Mouse (Mus musculus) hindlimb bud, embryonic 11.5 days (tissue): ENCODE measurements around the gene Ecel1.

Experiments
- DNase-seq: peaks from one replicate; pipeline ENCODE4 v3.0.0-alpha.2; 2012; ENCODE audit warnings: low read depth, low spot score; ENCODE audit errors: extremely low spot score

The Ecel1 gene

GRCm38 (mm10) chr1:87171312-87171711 lies 15.0 kb upstream of the Ecel1 start:
- no peak for DNase-seq

GRCm38 (mm10) chr1:87170458-87170857 lies 14.1 kb upstream of the Ecel1 start:
- no peak for DNase-seq

DNA sequence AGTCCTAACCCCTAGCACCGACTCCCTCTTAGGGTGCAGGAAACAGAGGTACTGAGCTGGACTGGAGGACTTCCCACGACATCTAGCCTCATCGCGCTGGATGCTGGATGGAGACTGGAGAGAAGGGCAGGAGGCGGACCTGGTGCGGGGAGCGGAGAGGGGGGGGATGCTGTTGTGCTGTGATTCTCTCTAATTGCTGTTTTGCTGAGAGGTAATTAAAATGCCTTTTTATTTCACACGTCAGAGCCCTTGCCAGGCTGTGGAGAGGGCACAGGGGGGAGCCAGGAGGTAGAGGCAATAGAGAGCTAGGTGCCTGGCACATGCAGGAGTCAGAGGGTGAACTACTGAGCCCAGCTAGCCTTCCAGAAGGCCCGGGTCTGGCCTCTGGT lies 8.5 kb upstream of the Ecel1 start:
- DNase-seq, result no peak

GRCm38 (mm10) chr1:87164164-87164795 lies 8.0 kb upstream of the Ecel1 start:
- DNase-seq, result no peak

GRCm38 (mm10) chr1:87159396-87159795 lies 3.1 kb upstream of the Ecel1 start:
- DNase-seq, result no peak

DNA sequence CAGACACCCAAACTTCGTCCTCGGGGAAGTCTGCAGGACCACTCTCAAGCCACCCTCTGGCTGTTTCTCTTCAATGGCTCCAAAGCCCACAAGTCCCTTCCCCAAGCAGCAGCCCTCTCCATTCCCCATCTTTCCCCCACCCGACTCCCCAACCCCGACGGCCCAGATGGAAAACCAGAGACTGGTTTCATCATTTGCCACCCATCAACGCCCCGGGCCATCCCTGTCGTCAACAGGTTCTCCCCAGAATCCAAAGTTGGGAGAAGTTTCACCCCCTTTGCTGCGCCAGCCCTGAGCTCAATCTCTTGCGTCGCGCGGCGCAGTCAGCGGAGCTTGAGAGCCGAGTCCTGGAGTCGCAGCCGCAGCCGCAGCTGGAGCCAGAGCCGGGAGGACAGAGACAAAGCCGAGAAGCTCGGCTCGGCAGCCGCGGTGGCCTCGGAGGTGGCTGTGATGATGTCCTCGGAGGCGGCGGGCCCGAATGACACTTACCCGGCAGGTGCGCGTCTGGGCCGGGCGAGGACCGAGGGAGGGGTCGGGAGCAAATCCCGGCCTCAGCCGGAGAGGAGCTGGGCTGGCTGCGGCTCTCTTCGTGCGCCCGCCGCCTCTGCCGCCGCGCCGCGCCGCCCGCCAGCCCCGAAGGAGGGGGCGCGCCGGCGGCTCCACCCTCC lies 656 bp downstream of the Ecel1 start:
- no peak for DNase-seq

GRCm38 (mm10) chr1:87154501-87155120 lies 1.7 kb downstream of the Ecel1 start:
- no peak for DNase-seq

DNA sequence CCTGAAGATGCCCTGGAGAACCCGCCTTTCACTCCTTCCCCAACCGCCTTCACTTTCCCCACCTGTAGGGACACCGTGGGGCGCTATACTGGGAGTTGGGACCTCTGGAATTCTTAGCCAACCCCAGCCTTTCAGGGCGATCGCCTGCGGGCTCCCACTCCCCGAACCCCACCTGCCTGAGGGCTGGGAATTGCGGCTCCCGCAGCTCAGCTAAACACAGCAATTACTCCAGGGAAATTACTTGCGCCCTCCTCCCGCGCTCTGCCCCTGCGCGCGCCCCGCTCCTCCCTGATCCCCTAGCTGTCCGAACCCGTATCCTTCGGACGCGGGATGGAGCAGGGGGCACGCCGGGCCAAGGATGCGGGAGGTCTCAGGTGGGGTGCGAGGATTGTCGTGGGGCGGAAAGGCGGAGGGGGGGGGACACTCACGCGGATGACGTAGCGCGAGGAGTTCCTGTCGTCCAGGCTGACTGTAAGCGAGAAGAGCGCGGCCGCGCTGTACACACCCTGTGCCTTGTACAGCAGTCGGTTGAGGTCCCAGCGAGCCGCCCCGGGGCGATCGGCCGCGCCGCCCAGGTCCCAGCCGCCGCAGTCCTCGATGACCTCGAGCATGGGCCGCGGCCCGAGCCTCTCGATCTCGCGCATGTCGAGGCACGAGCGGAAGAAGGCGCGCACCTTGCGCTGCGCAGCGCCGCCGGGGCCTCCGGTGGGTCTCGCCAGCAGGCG lies 2.4 kb downstream of the Ecel1 start:
- no peak for DNase-seq

GRCm38 (mm10) chr1:87151286-87151685 lies 5.0 kb downstream of the Ecel1 start:
- DNase-seq, result no peak

DNA sequence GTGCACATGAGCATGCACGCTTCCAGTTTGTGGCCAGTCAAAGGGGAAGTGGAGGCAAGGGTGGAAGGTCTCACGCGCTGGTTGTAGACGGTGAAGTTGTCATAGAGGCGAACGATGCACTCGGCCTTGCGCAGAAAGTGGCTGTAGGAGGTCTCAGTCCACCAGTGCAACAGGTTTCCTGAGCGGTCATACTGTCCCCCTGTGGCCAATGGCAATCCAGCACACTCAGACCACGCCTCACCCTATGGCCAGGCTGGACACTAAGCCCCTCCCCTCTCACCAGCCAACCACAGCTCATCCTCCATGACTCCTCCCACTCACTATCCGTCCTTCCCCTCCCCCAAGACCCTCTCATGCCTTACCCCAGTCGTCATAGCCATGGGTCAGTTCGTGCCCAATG lies 6.9 kb downstream of the Ecel1 start:
- DNase-seq, result no peak

DNA sequence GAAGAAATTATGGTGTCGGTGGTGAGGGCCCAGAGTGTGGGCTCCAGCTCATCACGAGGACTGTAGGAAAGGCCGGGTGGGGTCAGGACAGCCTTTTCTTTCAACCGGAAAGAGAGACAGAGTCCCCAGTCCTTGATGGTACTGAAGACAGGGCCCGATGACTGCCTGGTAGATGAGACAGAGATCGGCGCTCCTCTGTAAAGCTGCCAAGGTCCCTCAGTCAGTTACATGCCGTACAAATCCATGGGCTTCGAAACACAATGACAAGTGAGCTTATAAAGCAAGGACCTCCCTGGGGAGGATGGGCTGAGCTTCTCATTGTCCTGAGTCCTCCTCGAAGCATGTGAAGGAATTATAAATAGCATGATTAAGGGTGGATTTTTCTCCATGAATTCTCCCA lies 13.2 kb downstream of the Ecel1 start:
- DNase-seq, result no peak

DNA sequence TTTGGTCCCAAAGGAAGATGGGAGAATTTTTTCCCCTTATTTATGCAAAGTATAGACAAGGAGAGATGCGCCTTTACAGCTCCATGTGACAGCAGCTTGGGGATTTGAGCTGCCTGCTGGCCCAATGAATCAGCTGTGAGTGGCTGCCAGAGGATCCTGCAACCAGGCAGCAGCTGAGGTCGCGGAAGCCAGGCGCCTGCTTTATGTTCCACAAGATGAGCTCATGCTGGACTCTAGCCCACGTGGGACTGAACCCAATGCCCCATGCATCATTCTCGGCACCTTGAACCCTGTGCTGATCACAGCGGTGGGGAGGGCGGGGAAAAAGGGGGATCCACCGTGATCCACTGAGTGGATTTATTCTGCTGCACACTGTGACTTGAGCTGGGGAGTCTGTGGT lies 13.9 kb downstream of the Ecel1 start:
- no peak for DNase-seq

- DNase-seq, result no peak
These were observed 14.8 kb downstream of the Ecel1 start for GRCm38 (mm10) chr1:87141550-87141949.

DNA sequence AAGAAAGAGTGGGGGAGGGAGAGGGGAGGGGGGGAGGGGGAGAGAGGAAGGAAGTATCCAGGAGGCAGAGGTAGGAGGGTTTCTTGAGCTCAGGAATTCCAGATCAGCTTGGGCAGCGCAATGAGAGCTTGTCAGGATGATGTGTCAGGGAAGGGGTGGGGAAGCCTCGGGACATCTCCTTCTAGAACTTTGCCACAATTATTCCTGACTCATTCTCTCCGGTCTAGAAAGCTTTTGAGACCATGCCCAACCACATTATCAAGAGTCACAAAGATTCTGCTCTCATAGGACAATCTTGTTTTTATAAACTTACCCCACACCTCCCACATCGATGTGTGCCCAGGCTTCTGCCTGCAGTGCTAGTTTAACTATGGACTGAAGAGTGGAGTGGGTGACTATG lies 24.5 kb downstream of the Ecel1 start:
- no peak for DNase-seq

DNA sequence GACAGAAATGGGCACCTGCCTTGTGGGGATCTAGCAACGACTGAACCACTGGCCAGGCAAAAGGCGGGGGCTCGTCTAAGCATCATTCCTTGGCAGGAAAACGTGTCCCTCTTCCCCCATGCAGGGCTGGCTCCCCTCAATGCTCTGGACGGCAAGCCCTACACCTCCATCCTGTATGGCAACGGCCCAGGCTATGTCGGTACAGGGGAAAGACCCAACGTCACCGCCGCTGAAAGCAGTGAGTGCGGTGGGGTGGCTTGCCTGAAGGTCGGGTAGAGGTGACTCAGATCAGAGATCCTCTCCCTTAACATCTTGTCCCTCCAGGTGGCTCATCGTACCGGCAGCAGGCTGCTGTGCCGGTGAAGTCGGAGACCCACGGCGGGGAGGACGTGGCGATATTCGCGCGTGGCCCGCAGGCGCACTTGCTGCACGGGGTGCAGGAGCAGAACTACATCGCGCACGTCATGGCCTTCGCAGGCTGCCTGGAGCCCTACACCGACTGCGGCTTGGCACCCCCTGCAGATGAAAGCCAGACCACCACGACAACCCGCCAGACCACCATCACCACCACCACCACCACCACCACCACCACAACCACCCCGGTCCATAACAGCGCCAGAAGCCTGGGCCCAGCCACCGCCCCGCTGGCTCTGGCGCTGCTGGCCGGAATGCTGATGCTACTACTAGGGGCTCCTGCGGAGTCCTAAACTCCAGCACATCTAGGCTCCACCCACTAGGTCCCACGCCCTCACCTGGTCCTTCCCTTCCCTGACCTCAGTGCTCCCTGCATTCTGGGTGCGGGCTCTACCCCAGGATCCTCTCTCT lies 28.9 kb downstream of the Ecel1 start:
- no peak for DNase-seq

DNA sequence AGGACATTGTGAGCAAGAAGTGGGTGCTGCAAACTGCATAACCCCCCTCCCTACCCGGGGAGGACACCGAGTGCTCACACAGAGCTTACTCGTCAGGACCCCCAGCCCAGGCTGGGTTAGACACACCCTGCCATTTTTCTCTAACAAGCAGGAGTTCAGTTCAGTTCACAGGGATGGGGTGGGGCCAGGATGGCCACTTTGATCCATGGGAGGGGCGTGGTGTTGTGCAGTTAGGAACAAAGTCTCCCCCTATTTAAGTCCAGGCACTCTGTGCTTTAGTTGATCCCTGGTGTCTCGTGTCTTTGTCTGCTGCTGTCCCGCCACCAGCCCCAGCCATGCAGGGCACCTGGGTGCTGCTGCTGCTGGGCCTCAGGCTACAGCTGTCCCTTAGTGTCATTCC lies 31.6 kb downstream of the Ecel1 start, which contains the start of gene Akp3:
Gene Akp3, plus strand, starts transcription at position 301 of the 400 bp plus-strand sequence.
- no peak for DNase-seq

- no peak for DNase-seq
These were observed 41.5 kb downstream of the Ecel1 start for GRCm38 (mm10) chr1:87114784-87115183.

DNA sequence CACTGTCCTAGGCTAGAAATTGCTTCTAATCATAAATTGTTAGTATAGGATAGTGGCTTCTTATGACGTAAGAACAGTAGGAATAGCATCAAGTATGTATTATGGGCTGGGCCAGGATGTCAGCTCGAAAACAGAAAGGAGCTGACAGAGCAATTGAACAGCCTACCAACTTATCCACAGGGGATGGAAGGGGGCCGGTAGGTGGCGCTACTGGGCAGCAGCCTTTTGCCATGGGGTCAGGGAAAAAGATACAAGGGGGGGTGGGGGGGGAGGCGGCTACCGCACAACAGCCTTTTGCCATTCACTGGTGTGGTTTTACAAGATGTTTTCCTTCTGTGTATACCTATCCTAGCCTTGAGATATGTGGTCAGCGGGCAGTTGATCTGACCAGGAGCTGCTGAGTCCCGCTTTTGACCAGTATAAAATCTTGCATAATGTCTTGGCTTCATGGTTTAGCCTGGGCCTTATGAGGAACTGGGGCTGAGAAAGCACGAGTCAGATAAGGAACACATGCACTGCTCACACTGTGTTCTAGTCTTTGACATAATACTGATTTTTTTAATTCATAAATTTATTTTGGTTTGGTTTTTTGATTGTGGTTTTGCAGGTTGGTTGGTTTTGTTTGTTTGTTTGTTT lies 44.5 kb downstream of the Ecel1 start:
- no peak for DNase-seq

- no peak for DNase-seq
These were observed 47.8 kb downstream of the Ecel1 start for GRCm38 (mm10) chr1:87108564-87108963.

DNA sequence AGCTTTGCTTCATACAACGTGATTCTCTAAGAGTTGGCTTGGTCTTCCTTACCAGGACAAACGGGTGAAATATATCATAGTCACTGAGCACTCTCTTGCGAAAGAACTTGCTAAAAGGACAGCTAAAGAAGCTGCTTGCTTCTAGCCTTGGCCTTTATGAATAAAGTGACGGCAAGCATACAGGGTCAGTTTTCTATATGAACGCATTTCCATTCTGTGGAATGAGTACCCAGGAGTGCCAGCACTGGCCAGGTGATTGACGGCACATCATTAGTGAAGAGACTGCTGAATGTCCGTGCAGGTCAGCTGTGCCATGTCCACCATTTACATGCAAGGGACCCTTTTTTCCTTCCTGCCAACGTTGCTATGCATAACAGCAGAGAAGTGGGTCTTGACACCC lies 49.8 kb downstream of the Ecel1 start:
- no peak for DNase-seq
